In genomic region chr4:36183643-36184042, GRCm38 (mm10) we compare ENCODE assay signal across 16 mouse cellular contexts.
DNase-seq lines count a peak whose midpoint lies in the region; ATAC-seq and TF ChIP-seq lines count a peak whose summit lies in the region.
"Had no signal": no experiment of that assay in that cellular context is flagged by ENCODE, and none has a peak within 500 bp of the region (broad histone marks: within the 10 kb centered on the region; RNA-seq: fewer than 3 reads in every experiment).

No protein-coding gene starts in this region.

- 57% methylated on average over 4 of the region's 4 CpGs for WGBS in midbrain, postnatal 0 days
- WGBS in midbrain, embryonic 14.5 days = 68% methylated on average over 4 of the region's 4 CpGs
- whole genome bisulfite sequencing in forebrain, embryonic 14.5 days = 27% methylated on average over 4 of the region's 4 CpGs

- H3K27me3 ChIP-seq in midbrain, postnatal 0 days (ENCODE audit: insufficient read depth, low read length) = no peaks in the 10 kb centered on the region
- H3K27me3 ChIP-seq in midbrain, embryonic 14.5 days (ENCODE audit: control insufficient read depth, insufficient read depth, low read length) = no peaks in the 10 kb centered on the region
- H3K27me3 ChIP-seq in forebrain, embryonic 14.5 days (replicated peaks; ENCODE audit: control insufficient read depth, insufficient read depth, low read length) = no peaks in the 10 kb centered on the region

- ATAC-seq in frontal cortex, adult (ENCODE audit: low TSS enrichment) = peak; percentile 74
- ATAC-seq in midbrain, postnatal 0 days (ENCODE audit: low FRiP score) = no peak
- ATAC-seq in midbrain, embryonic 14.5 days (ENCODE audit: low FRiP score, low TSS enrichment) = no peak
- ATAC-seq in forebrain, embryonic 14.5 days = peak; percentile 59
- peak; percentile 74 for ATAC-seq in megakaryocyte progenitor cell, adult 5-6 weeks (replicated peaks; ENCODE audit: poor library complexity)

- no peak for TF ChIP-seq CTCF in midbrain, postnatal 0 days (IDR thresholded peaks at IDR 0.05)

- no peaks in the 10 kb centered on the region for H3K36me3 ChIP-seq in midbrain, postnatal 0 days (ENCODE audit: insufficient read depth, low read length)
- H3K36me3 ChIP-seq in midbrain, embryonic 14.5 days (ENCODE audit: control insufficient read depth, insufficient read depth, low read length) = no peaks in the 10 kb centered on the region
- no peaks in the 10 kb centered on the region for H3K36me3 ChIP-seq in forebrain, embryonic 14.5 days (ENCODE audit: control insufficient read depth, insufficient read depth, low read length)
- H3K36me3 ChIP-seq: heart, embryonic 10.5 days had no signal

- H3K4me1 ChIP-seq in midbrain, postnatal 0 days (ENCODE audit: insufficient read depth, low read length) = no peaks in the 10 kb centered on the region
- H3K4me1 ChIP-seq in midbrain, embryonic 14.5 days (ENCODE audit: control insufficient read depth, insufficient read depth, low read length) = peaks cover 6% of the 10 kb centered on the region; the same call in 1 of the 2 replicates
- H3K4me1 ChIP-seq in forebrain, embryonic 14.5 days (ENCODE audit: control insufficient read depth, insufficient read depth, low read length) = peaks cover 11% of the 10 kb centered on the region
- H3K4me1 ChIP-seq: heart, embryonic 10.5 days had no signal

- DNase-seq in frontal cortex, postnatal 10 days (ENCODE audit: low spot score in 2 of 2) = no peak
- DNase-seq in midbrain, postnatal 0 days (ENCODE audit: low spot score) = peak; percentile 18
- DNase-seq in midbrain, embryonic 14.5 days = no peak
- peak; percentile 88 for DNase-seq in forebrain, embryonic 14.5 days (ENCODE audit: low spot score)
- no peak for DNase-seq in cerebellum, adult 9-10 months
- DNase-seq in thymus, postnatal 36 days = no peak
- DNase-seq: adrenal gland, adult 2 months; cerebellum, adult 2 months; gastrocnemius, adult 2 months; heart, postnatal 14 days; retina, postnatal 1 day had no signal

- no peak overlapping the region for H3K4me2 ChIP-seq in midbrain, postnatal 0 days (ENCODE audit: low read depth, low read length, poor library complexity, severe bottlenecking)
- no peak overlapping the region for H3K4me2 ChIP-seq in midbrain, embryonic 14.5 days (ENCODE audit: low read length)
- H3K4me2 ChIP-seq in forebrain, embryonic 14.5 days (ENCODE audit: low read length) = no peak overlapping the region
- H3K4me2 ChIP-seq: liver, embryonic 11.5 days had no signal

- no peak overlapping the region for H3K9ac ChIP-seq in midbrain, postnatal 0 days (replicated peaks; ENCODE audit: low read length, poor library complexity, severe bottlenecking)
- H3K9ac ChIP-seq in midbrain, embryonic 14.5 days (replicated peaks; ENCODE audit: low read length) = no peak overlapping the region
- H3K9ac ChIP-seq in forebrain, embryonic 14.5 days (ENCODE audit: low read length) = no peak overlapping the region

- H3K9me3 ChIP-seq in midbrain, postnatal 0 days (ENCODE audit: low read length) = no peaks in the 10 kb centered on the region
- H3K9me3 ChIP-seq in midbrain, embryonic 14.5 days (ENCODE audit: control insufficient read depth, low read length) = no peaks in the 10 kb centered on the region
- H3K9me3 ChIP-seq in forebrain, embryonic 14.5 days (replicated peaks; ENCODE audit: control insufficient read depth, low read length) = no peaks in the 10 kb centered on the region
- H3K9me3 ChIP-seq: heart, embryonic 10.5 days had no signal

- no peak overlapping the region for H3K27ac ChIP-seq in midbrain, postnatal 0 days (ENCODE audit: low read depth, low read length)
- H3K27ac ChIP-seq in midbrain, embryonic 14.5 days (replicated peaks; ENCODE audit: low read depth, low read length) = no peak overlapping the region
- no peak overlapping the region for H3K27ac ChIP-seq in forebrain, embryonic 14.5 days (ENCODE audit: low read depth, low read length)
- H3K27ac ChIP-seq: gastrocnemius, adult 2 months; heart, embryonic 10.5 days; layer of hippocampus, adult 2 months had no signal

- H3K4me3 ChIP-seq in midbrain, postnatal 0 days (ENCODE audit: low read depth, low read length) = no peak overlapping the region
- no peak overlapping the region for H3K4me3 ChIP-seq in midbrain, embryonic 14.5 days (replicated peaks; ENCODE audit: low read depth, low read length)
- no peak overlapping the region for H3K4me3 ChIP-seq in forebrain, embryonic 14.5 days (ENCODE audit: low read depth, low read length)
- H3K4me3 ChIP-seq: gastrocnemius, adult 2 months; heart, embryonic 10.5 days; layer of hippocampus, adult 2 months had no signal

Comparison
In these comparisons a context has a peak if more than half of its experiments do, and no peak if none do; other contexts are left out.
1. DNase-seq: peak in midbrain, postnatal 0 days (single experiment) and forebrain, embryonic 14.5 days (single experiment); none in frontal cortex, postnatal 10 days (0 of 2), midbrain, embryonic 14.5 days (single experiment), cerebellum, adult 9-10 months (single experiment) and thymus, postnatal 36 days (0 of 2).
2. ATAC-seq: peak in frontal cortex, adult (single experiment), forebrain, embryonic 14.5 days (single experiment) and megakaryocyte progenitor cell, adult 5-6 weeks (single experiment); none in midbrain, postnatal 0 days (single experiment) and midbrain, embryonic 14.5 days (single experiment).